Mouse (Mus musculus): ENCODE measurements around the gene Mrnip. TPM values are rescaled to one million over a fixed set of nuclear protein-coding genes. Genes with fewer than 3 reads are reported as not detected.
A peak's percentile ranks its signal among the peaks of the same experiment; 100 is the strongest.

Gene Mrnip
- polyA plus RNA-seq, 1 experiment from 2014 or later: 23.1 TPM

DNA sequence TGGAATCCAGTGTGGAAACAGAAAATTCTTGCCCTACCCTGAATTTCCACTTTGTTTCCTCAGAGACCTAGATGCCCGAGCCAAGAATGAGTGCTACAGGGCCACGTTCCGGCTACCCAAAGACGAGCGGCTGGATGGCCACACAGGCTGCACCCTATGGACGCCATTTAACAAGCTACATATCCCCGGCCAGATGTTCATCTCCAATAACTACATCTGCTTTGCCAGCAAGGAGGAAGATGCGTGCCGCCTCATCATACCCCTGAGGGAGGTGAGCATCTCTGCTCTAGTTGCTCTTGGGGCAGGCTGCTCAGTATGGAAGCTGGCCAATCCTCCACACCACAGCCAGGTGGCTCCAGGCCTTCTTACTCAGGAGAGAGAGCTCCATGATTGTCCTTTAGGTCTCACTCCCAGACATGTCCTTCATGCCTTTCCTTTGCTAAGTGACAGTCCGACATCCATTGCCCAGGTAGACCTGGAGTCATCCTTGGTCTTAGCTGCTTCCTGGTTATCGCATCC is 26.2 kb upstream of the Mrnip start:
- no peaks in the 10 kb centered on the region for H3K4me1 ChIP-seq (replicated peaks)
- no peak overlapping the region for H3K4me3 ChIP-seq
- no peak overlapping the region for H3K27ac ChIP-seq
- no peaks in the 10 kb centered on the region for H3K9me3 ChIP-seq
- DNase-seq (ENCODE audit: low spot score): no peak
- H3K36me3 ChIP-seq: peaks cover 97% of the 10 kb centered on the region
- no peaks in the 10 kb centered on the region for H3K27me3 ChIP-seq (ENCODE audit: insufficient read depth, poor library complexity, severe bottlenecking)
- WGBS: 95% methylated on average over 11 of the region's 11 CpGs

- H3K27ac ChIP-seq: no peak overlapping the region
- no peak for DNase-seq (ENCODE audit: low spot score)
- peaks cover 11% of the 10 kb centered on the region for H3K4me1 ChIP-seq (replicated peaks)
- WGBS: 90% methylated on average over 7 of the region's 7 CpGs
- H3K27me3 ChIP-seq (ENCODE audit: insufficient read depth, poor library complexity, severe bottlenecking): no peaks in the 10 kb centered on the region
- H3K9me3 ChIP-seq: no peaks in the 10 kb centered on the region
- H3K36me3 ChIP-seq: peaks cover 97% of the 10 kb centered on the region
- no peak overlapping the region for H3K4me3 ChIP-seq
Measured at GRCm38 (mm10) chr11:50149200-50149599, 25.0 kb upstream of the Mrnip start.

DNA sequence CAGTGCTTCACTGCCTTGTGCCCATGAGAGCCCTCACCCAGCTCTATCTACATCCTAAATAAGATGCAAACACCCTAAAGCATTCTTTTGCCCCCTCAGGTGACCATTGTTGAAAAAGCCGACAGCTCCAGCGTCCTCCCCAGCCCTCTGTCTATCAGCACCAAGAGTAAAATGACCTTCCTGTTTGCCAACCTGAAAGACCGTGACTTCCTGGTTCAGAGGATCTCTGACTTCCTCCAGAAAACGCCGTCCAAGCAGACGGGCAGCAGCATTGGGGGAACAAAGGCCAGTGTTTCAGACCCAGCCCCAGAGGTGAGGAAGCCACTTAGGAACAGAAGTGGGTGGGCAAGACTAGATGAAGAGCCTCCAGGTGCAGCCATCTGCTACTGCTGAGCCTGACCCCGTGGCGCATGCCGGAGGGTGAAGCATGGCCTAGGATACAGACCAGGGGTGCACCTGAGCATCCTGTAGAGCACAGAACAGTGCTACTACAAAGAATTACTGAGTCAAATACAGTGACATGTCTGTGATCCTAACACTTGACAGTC is 24.6 kb upstream of the Mrnip start:
- no peaks in the 10 kb centered on the region for H3K27me3 ChIP-seq (ENCODE audit: insufficient read depth, poor library complexity, severe bottlenecking)
- no peak for DNase-seq (ENCODE audit: low spot score)
- H3K9me3 ChIP-seq: no peaks in the 10 kb centered on the region
- peaks cover 15% of the 10 kb centered on the region for H3K4me1 ChIP-seq (replicated peaks)
- no peak overlapping the region for H3K27ac ChIP-seq
- no peak overlapping the region for H3K4me3 ChIP-seq
- H3K36me3 ChIP-seq: peaks cover 100% of the 10 kb centered on the region
- WGBS: 87% methylated on average over 9 of the region's 9 CpGs

- H3K36me3 ChIP-seq: peaks cover 100% of the 10 kb centered on the region
- 88% methylated on average over 3 of the region's 3 CpGs for WGBS
- no peaks in the 10 kb centered on the region for H3K27me3 ChIP-seq (ENCODE audit: insufficient read depth, poor library complexity, severe bottlenecking)
Measured at GRCm38 (mm10) chr11:50151374-50151773, 22.9 kb upstream of the Mrnip start.

GRCm38 (mm10) chr11:50154166-50154565 is 20.1 kb upstream of the Mrnip start:
- H3K27ac ChIP-seq: no peak overlapping the region; the same call in 1 of the 2 replicates
- no peak overlapping the region for H3K4me3 ChIP-seq
- peak; percentile 28 for DNase-seq (ENCODE audit: low spot score)
- peaks cover 19% of the 10 kb centered on the region for H3K4me1 ChIP-seq (replicated peaks)
- H3K27me3 ChIP-seq (ENCODE audit: insufficient read depth, poor library complexity, severe bottlenecking): no peaks in the 10 kb centered on the region
- peaks cover 100% of the 10 kb centered on the region for H3K36me3 ChIP-seq
- WGBS: 54% methylated on average over 9 of the region's 9 CpGs
- H3K9me3 ChIP-seq: no peaks in the 10 kb centered on the region

More at GRCm38 (mm10) chr11:50151374-50151773, 22.9 kb upstream of the Mrnip start:
- Histone ChIP-seq H3K27ac (no peak overlapping the region), H3K4me3 (no peak overlapping the region), H3K9me3 (no peaks in the 10 kb centered on the region), H3K4me1 (replicated peaks) (peaks cover 19% of the 10 kb centered on the region)
- no peak for DNase-seq (ENCODE audit: low spot score)

- no peaks in the 10 kb centered on the region for H3K9me3 ChIP-seq
- peaks cover 19% of the 10 kb centered on the region for H3K4me1 ChIP-seq (replicated peaks)
- no peak for DNase-seq (ENCODE audit: low spot score)
- no peak overlapping the region for H3K4me3 ChIP-seq
- peak overlapping the region; percentile 1; the same call in 1 of the 2 replicates for H3K27ac ChIP-seq
- H3K36me3 ChIP-seq: peaks cover 100% of the 10 kb centered on the region
- 87% methylated on average over 12 of the region's 12 CpGs for WGBS
- no peaks in the 10 kb centered on the region for H3K27me3 ChIP-seq (ENCODE audit: insufficient read depth, poor library complexity, severe bottlenecking)
Measured at GRCm38 (mm10) chr11:50154777-50155520, 19.3 kb upstream of the Mrnip start.

DNA sequence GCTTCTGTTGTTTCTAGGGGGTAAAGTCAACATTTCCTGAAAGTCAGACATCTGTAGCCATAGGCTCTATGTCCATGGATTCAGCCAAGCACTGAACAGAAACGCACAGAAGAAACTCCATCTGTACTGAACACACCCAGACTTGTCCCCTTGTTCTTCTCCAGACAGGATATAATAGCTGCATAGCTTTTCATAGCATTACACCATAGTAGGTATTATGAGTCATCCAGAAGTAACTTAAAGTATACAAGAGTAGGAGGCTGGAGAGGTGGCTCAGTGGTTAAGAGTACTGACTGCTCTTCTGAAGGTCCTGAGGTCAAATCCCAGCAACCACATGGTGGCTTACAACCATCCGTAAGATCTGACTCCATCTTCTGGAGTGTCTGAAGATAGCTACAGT is 18.5 kb upstream of the Mrnip start:
- no peak for DNase-seq (ENCODE audit: low spot score)
- H3K4me3 ChIP-seq: no peak overlapping the region
- H3K27me3 ChIP-seq (ENCODE audit: insufficient read depth, poor library complexity, severe bottlenecking): no peaks in the 10 kb centered on the region
- peaks cover 19% of the 10 kb centered on the region for H3K4me1 ChIP-seq (replicated peaks)
- H3K27ac ChIP-seq: no peak overlapping the region
- WGBS: 88% methylated on average over 2 of the region's 2 CpGs
- peaks cover 100% of the 10 kb centered on the region for H3K36me3 ChIP-seq
- H3K9me3 ChIP-seq: no peaks in the 10 kb centered on the region

DNA sequence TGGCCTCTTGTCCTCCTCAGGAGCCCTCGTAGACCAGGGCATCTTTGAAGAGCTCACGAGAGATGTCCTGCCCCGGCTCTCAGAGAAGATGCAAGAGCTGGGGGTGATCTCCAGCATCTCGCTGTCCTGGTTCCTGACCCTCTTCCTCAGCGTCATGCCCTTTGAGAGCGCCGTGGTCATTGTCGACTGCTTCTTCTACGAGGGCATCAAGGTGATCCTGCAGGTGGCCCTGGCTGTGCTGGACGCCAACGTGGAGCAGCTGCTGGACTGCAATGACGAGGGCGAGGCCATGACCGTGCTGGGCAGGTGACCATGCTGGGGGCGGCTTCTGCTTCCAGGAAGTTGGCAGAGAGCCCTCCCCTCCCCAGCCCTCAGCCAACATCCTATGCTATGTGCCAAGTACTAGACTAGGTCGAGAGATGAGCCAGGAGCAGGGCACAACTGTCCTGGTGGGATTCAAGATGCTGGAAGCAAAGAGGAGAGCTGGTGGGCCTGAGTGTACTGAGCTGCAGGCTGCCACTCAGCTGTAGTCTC is 17.5 kb upstream of the Mrnip start:
- Histone ChIP-seq H3K27ac (no peak overlapping the region), H3K27me3 (ENCODE audit: insufficient read depth, poor library complexity, severe bottlenecking) (no peaks in the 10 kb centered on the region), H3K9me3 (no peaks in the 10 kb centered on the region), H3K4me1 (replicated peaks) (peaks cover 19% of the 10 kb centered on the region), H3K36me3 (peaks cover 98% of the 10 kb centered on the region), H3K4me3 (no peak overlapping the region)
- DNase-seq (ENCODE audit: low spot score): no peak
- WGBS: 97% methylated on average over 16 of the region's 16 CpGs

DNA sequence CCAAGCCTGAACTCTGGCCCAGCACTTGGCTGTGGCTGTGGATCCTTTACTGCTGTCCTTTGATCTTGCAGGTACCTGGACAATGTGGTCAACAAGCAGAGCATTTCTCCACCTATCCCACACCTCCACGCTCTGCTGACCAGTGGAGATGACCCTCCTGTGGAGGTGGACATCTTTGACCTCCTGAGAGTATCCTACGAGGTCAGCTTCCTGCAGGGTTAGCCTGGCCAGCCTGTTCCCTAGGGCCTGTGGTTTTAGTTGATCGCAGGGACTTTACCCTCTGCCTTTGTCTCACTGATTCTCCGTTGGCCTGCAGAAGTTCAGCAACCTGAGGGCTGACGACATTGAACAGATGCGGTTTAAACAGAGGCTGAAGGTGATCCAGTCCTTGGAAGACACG is 15.9 kb upstream of the Mrnip start:
- no peaks in the 10 kb centered on the region for H3K9me3 ChIP-seq
- H3K27ac ChIP-seq: no peak overlapping the region
- peaks cover 98% of the 10 kb centered on the region for H3K36me3 ChIP-seq
- no peak overlapping the region for H3K4me3 ChIP-seq
- WGBS: 90% methylated on average over 7 of the region's 7 CpGs
- H3K4me1 ChIP-seq (replicated peaks): peaks cover 16% of the 10 kb centered on the region
- H3K27me3 ChIP-seq (ENCODE audit: insufficient read depth, poor library complexity, severe bottlenecking): no peaks in the 10 kb centered on the region
- no peak for DNase-seq (ENCODE audit: low spot score)

DNA sequence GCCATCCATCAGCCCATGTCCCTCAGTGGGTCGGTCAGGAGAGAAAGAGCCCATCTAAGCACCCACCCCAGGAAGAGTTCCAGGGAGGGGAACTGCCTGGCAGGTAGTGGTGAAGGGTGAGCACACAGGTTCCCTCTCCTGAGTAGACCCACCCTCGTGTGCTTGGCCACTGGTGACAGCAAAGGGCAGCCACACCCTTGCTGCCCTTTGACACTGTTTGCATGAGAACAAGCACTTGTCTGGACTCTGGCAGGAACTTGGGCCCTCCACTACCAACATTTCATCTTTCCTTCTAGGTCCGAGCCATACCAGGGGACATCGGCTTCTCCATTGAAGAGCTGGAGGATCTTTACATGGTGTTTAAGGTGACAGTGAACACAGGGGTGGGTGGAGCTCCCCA is 14.9 kb upstream of the Mrnip start:
- Histone ChIP-seq H3K27me3 (ENCODE audit: insufficient read depth, poor library complexity, severe bottlenecking) (no peaks in the 10 kb centered on the region), H3K4me3 (no peak overlapping the region), H3K27ac (no peak overlapping the region), H3K36me3 (peaks cover 98% of the 10 kb centered on the region), H3K9me3 (no peaks in the 10 kb centered on the region), H3K4me1 (replicated peaks) (0 out of 2 replicates have a peak, but pooled peaks cover 7% of the 10 kb centered on the region)
- DNase-seq (ENCODE audit: low spot score): no peak
- 84% methylated on average over 4 of the region's 4 CpGs for WGBS

- DNase-seq (ENCODE audit: low spot score): peak; percentile 68
- H3K9me3 ChIP-seq: no peaks in the 10 kb centered on the region
Measured at GRCm38 (mm10) chr11:50161578-50162304, 12.5 kb upstream of the Mrnip start.

GRCm38 (mm10) chr11:50162338-50163050 is 11.8 kb upstream of the Mrnip start:
- no peaks in the 10 kb centered on the region for H3K27me3 ChIP-seq (ENCODE audit: insufficient read depth, poor library complexity, severe bottlenecking)
- no peak for DNase-seq (ENCODE audit: low spot score)
- H3K27ac ChIP-seq: no peak overlapping the region
- no peaks in the 10 kb centered on the region for H3K9me3 ChIP-seq
- no peaks in the 10 kb centered on the region for H3K4me1 ChIP-seq (replicated peaks)
- H3K4me3 ChIP-seq: no peak overlapping the region
- H3K36me3 ChIP-seq: peaks cover 82% of the 10 kb centered on the region
- 92% methylated on average over 3 of the region's 3 CpGs for WGBS

More at GRCm38 (mm10) chr11:50161578-50162304, 12.5 kb upstream of the Mrnip start:
- Histone ChIP-seq H3K4me3 (no peak overlapping the region), H3K27me3 (ENCODE audit: insufficient read depth, poor library complexity, severe bottlenecking) (no peaks in the 10 kb centered on the region), H3K36me3 (peaks cover 88% of the 10 kb centered on the region), H3K27ac (no peak overlapping the region), H3K4me1 (replicated peaks) (no peaks in the 10 kb centered on the region)
- WGBS: 72% methylated on average over 10 of the region's 10 CpGs
